Mouse (Mus musculus) retina, embryonic 14.5 days (tissue): Measurements from ENCODE around the gene Paqr7.

ENCODE experiments used
- DNase-seq: peaks from one replicate; pipeline ENCODE4 v3.0.0-alpha.2; 2015; ENCODE audit warnings: low spot score

Paqr7 gene

GRCm38 (mm10) chr4:134503686-134504357, 7.3 kb downstream of the Paqr7 start:
- DNase-seq, result no peak

GRCm38 (mm10) chr4:134505303-134505789, 8.8 kb downstream of the Paqr7 start:
- no peak for DNase-seq

GRCm38 (mm10) chr4:134505966-134506594, 9.6 kb downstream of the Paqr7 start:
- DNase-seq, result no peak

GRCm38 (mm10) chr4:134506713-134507112, 10.2 kb downstream of the Paqr7 start:
- no peak for DNase-seq

GRCm38 (mm10) chr4:134510396-134510795, 13.9 kb downstream of the Paqr7 start:
- DNase-seq, result no peak

- peak; percentile 96 for DNase-seq
Observed at GRCm38 (mm10) chr4:134510845-134511411, 14.4 kb downstream of the Paqr7 start, which contains the start of gene Aunip. Gene Aunip (plus strand): TSS chr4:134510999.

GRCm38 (mm10) chr4:134511730-134512129, 15.2 kb downstream of the Paqr7 start:
- no peak for DNase-seq

- no peak for DNase-seq
Observed at GRCm38 (mm10) chr4:134512798-134513197, 16.3 kb downstream of the Paqr7 start.

- no peak for DNase-seq
Observed at GRCm38 (mm10) chr4:134514309-134514930, 17.9 kb downstream of the Paqr7 start.

GRCm38 (mm10) chr4:134515614-134516013, 19.1 kb downstream of the Paqr7 start:
- no peak for DNase-seq

- DNase-seq, result no peak
Observed at GRCm38 (mm10) chr4:134516981-134517380, 20.5 kb downstream of the Paqr7 start.

- no peak for DNase-seq
Observed at GRCm38 (mm10) chr4:134517719-134518118, 21.2 kb downstream of the Paqr7 start.

- no peak for DNase-seq
Observed at GRCm38 (mm10) chr4:134518541-134518940, 22.0 kb downstream of the Paqr7 start.

GRCm38 (mm10) chr4:134519281-134519680, 22.8 kb downstream of the Paqr7 start:
- no peak for DNase-seq

- DNase-seq, result no peak
Observed at GRCm38 (mm10) chr4:134523447-134523846, 26.9 kb downstream of the Paqr7 start.

- peak; percentile 45 for DNase-seq
Observed at GRCm38 (mm10) chr4:134525806-134526205, 29.3 kb downstream of the Paqr7 start.

- DNase-seq, result no peak
Observed at GRCm38 (mm10) chr4:134526220-134526619, 29.7 kb downstream of the Paqr7 start.

- DNase-seq, result no peak
Observed at GRCm38 (mm10) chr4:134532928-134533327, 36.4 kb downstream of the Paqr7 start.

GRCm38 (mm10) chr4:134533421-134533820, 36.9 kb downstream of the Paqr7 start:
- no peak for DNase-seq

GRCm38 (mm10) chr4:134534124-134534886, 37.8 kb downstream of the Paqr7 start:
- peak; percentile 62 for DNase-seq

- peak; percentile 95 for DNase-seq
Observed at GRCm38 (mm10) chr4:134534932-134535786, 38.7 kb downstream of the Paqr7 start, which contains the start of gene Mtfr1l. Gene Mtfr1l (minus strand): TSS chr4:134535387.
